Mouse (Mus musculus): Measurements from ENCODE around the gene Cacng4.

- no peak for TF ChIP-seq POLR2A (IDR thresholded peaks at IDR 0.05; ENCODE audit: borderline replicate concordance, extremely low read depth, insufficient read depth, insufficient read length, poor library complexity, severe bottlenecking)
- TF ChIP-seq CTCF (IDR thresholded peaks at IDR 0.05; ENCODE audit: borderline replicate concordance, extremely low read depth, insufficient read depth, insufficient read length): no peak
These were observed 21.0 kb downstream of the Cacng4 start for GRCm38 (mm10) chr11:107773312-107773711.
